Comparison of ENCODE assay signal across 29 mouse cellular contexts in genomic region chr9:29222915-29223545, GRCm38 (mm10).
A peak's percentile ranks its signal among the peaks of the same experiment; 100 is the strongest.
DNase-seq lines count a peak whose midpoint lies in the region; ATAC-seq and TF ChIP-seq lines count a peak whose summit lies in the region.
"Had no signal": no experiment of that assay in that cellular context is flagged by ENCODE, and none has a peak within 500 bp of the region (broad histone marks: within the 10 kb centered on the region; RNA-seq: fewer than 3 reads in every experiment).

No protein-coding gene starts in this region.

- WGBS in hindbrain, embryonic 10.5 days, result 49% methylated on average over 10 of the region's 10 CpGs
- WGBS in hindbrain, embryonic 16.5 days, result 53% methylated on average over 10 of the region's 10 CpGs
- WGBS in neural tube, embryonic 15.5 days, result 49% methylated on average over 10 of the region's 10 CpGs
- WGBS in embryonic facial prominence, embryonic 10.5 days, result 59% methylated on average over 10 of the region's 10 CpGs
- 73% methylated on average over 10 of the region's 10 CpGs for WGBS in thymus, adult 2 months

- no peak overlapping the region for H3K4me2 ChIP-seq in hindbrain, embryonic 16.5 days (ENCODE audit: low read length)
- H3K4me2 ChIP-seq in neural tube, embryonic 15.5 days, result no peak overlapping the region
- H3K4me2 ChIP-seq: embryonic facial prominence, embryonic 12.5 days; heart, embryonic 15.5 days; hindbrain, embryonic 12.5 days; limb, embryonic 12.5 days; liver, embryonic 15.5 days; lung, embryonic 14.5 days; midbrain, embryonic 12.5 days had no signal

- no peak for TF ChIP-seq POLR2A in thymus, adult 2 months (IDR thresholded peaks at IDR 0.05; ENCODE audit: control insufficient read depth, extremely low read depth, insufficient read depth, low read length, poor library complexity)

- no peaks in the 10 kb centered on the region for H3K27me3 ChIP-seq in hindbrain, embryonic 10.5 days (ENCODE audit: insufficient read depth, poor library complexity, severe bottlenecking)
- H3K27me3 ChIP-seq in hindbrain, embryonic 16.5 days (replicated peaks; ENCODE audit: control insufficient read depth, insufficient read depth, low read length), result no peaks in the 10 kb centered on the region
- no peaks in the 10 kb centered on the region for H3K27me3 ChIP-seq in neural tube, embryonic 15.5 days (replicated peaks)
- H3K27me3 ChIP-seq in embryonic facial prominence, embryonic 10.5 days (replicated peaks; ENCODE audit: low read depth, poor library complexity, severe bottlenecking), result 0 out of 2 replicates have a peak, but pooled peaks cover 4% of the 10 kb centered on the region
- no peaks in the 10 kb centered on the region for H3K27me3 ChIP-seq in thymus, adult 2 months (ENCODE audit: control insufficient read depth, insufficient read depth, low read length)
- H3K27me3 ChIP-seq: heart, embryonic 15.5 days; liver, embryonic 15.5 days had no signal

- H3K4me3 ChIP-seq in hindbrain, embryonic 10.5 days, result no peak overlapping the region
- H3K4me3 ChIP-seq in hindbrain, embryonic 16.5 days (ENCODE audit: low read length), result no peak overlapping the region
- H3K4me3 ChIP-seq in neural tube, embryonic 15.5 days (replicated peaks), result no peak overlapping the region
- H3K4me3 ChIP-seq in embryonic facial prominence, embryonic 10.5 days, result no peak overlapping the region
- no peak overlapping the region for H3K4me3 ChIP-seq in thymus, adult 2 months (ENCODE audit: control insufficient read depth, insufficient read depth, low read length)
- H3K4me3 ChIP-seq: embryonic facial prominence, embryonic 12.5 days; heart, embryonic 10.5 days; heart, embryonic 15.5 days; hindbrain, embryonic 12.5 days; limb, embryonic 12.5 days; liver, embryonic 15.5 days; midbrain, embryonic 12.5 days had no signal

- no peak overlapping the region for H3K27ac ChIP-seq in hindbrain, embryonic 10.5 days
- H3K27ac ChIP-seq in hindbrain, embryonic 16.5 days (ENCODE audit: low read depth, low read length), result no peak overlapping the region
- no peak overlapping the region for H3K27ac ChIP-seq in neural tube, embryonic 15.5 days (replicated peaks)
- H3K27ac ChIP-seq in embryonic facial prominence, embryonic 10.5 days (replicated peaks), result no peak overlapping the region
- no peak overlapping the region for H3K27ac ChIP-seq in thymus, adult 2 months (ENCODE audit: control insufficient read depth, insufficient read depth, low read length)
- H3K27ac ChIP-seq: embryonic facial prominence, embryonic 12.5 days; heart, embryonic 10.5 days; heart, embryonic 15.5 days; hindbrain, embryonic 12.5 days; limb, embryonic 12.5 days; liver, embryonic 15.5 days; midbrain, embryonic 12.5 days had no signal

- TF ChIP-seq CTCF in thymus, adult 2 months (IDR thresholded peaks at IDR 0.05; ENCODE audit: borderline replicate concordance, control insufficient read depth, extremely low read depth, insufficient read depth, low read length, poor library complexity), result no peak

- H3K36me3 ChIP-seq in hindbrain, embryonic 10.5 days, result no peaks in the 10 kb centered on the region
- H3K36me3 ChIP-seq in hindbrain, embryonic 16.5 days (ENCODE audit: control insufficient read depth, insufficient read depth, low read length), result no peaks in the 10 kb centered on the region
- H3K36me3 ChIP-seq in neural tube, embryonic 15.5 days, result no peaks in the 10 kb centered on the region
- no peaks in the 10 kb centered on the region for H3K36me3 ChIP-seq in embryonic facial prominence, embryonic 10.5 days (replicated peaks)
- H3K36me3 ChIP-seq in thymus, adult 2 months (ENCODE audit: control insufficient read depth, insufficient read depth, low read length), result no peaks in the 10 kb centered on the region
- H3K36me3 ChIP-seq: embryonic facial prominence, embryonic 12.5 days; heart, embryonic 10.5 days; heart, embryonic 15.5 days; hindbrain, embryonic 12.5 days; limb, embryonic 12.5 days; liver, embryonic 15.5 days; midbrain, embryonic 12.5 days had no signal

- DNase-seq in hindbrain, embryonic 10.5 days (ENCODE audit: low spot score), result peak; percentile 8
- DNase-seq in neural tube, embryonic 10.5 days (ENCODE audit: extremely low spot score, low spot score), result no peak
- DNase-seq in embryonic facial prominence, embryonic 10.5 days (ENCODE audit: low spot score), result peak; percentile 13
- no peak for DNase-seq in thymus, adult 2 months
- no peak for DNase-seq in cerebellum, adult 11 months
- no peak for DNase-seq in gastrocnemius, postnatal 25 days
- DNase-seq: adrenal gland, postnatal 14 days; cerebellum, adult 8-10 months; cerebellum, postnatal 36 days; gastrocnemius, postnatal 10 days; heart, adult 11 months; kidney, adult 11 months; kidney, postnatal 14 days; layer of hippocampus, adult 9-11 months; lung, embryonic 14.5 days; lung, postnatal 14 days; right cerebral cortex, postnatal 4 days; thymus, postnatal 14 days had no signal

- no peak overlapping the region for H3K9ac ChIP-seq in hindbrain, embryonic 16.5 days (ENCODE audit: low read depth, low read length)
- no peak overlapping the region for H3K9ac ChIP-seq in neural tube, embryonic 15.5 days (replicated peaks)
- H3K9ac ChIP-seq: embryonic facial prominence, embryonic 12.5 days; heart, embryonic 15.5 days; hindbrain, embryonic 12.5 days; limb, embryonic 12.5 days; liver, embryonic 15.5 days; lung, embryonic 14.5 days; midbrain, embryonic 12.5 days had no signal

- ATAC-seq in hindbrain, embryonic 16.5 days, result no peak
- ATAC-seq in neural tube, embryonic 15.5 days (ENCODE audit: low FRiP score), result peak; percentile 25
- ATAC-seq: forebrain, embryonic 16.5 days; inflammation-experienced regulatory T-cells, adult 6 months had no signal

- no peaks in the 10 kb centered on the region for H3K9me3 ChIP-seq in hindbrain, embryonic 10.5 days
- H3K9me3 ChIP-seq in hindbrain, embryonic 16.5 days (ENCODE audit: control insufficient read depth, low read length), result no peaks in the 10 kb centered on the region
- no peaks in the 10 kb centered on the region for H3K9me3 ChIP-seq in neural tube, embryonic 15.5 days (replicated peaks)
- H3K9me3 ChIP-seq in embryonic facial prominence, embryonic 10.5 days, result no peaks in the 10 kb centered on the region
- H3K9me3 ChIP-seq: embryonic facial prominence, embryonic 12.5 days; heart, embryonic 10.5 days; heart, embryonic 15.5 days; hindbrain, embryonic 12.5 days; limb, embryonic 12.5 days; liver, embryonic 15.5 days; midbrain, embryonic 12.5 days had no signal

- peaks cover 26% of the 10 kb centered on the region for H3K4me1 ChIP-seq in hindbrain, embryonic 10.5 days (replicated peaks)
- H3K4me1 ChIP-seq in hindbrain, embryonic 16.5 days (ENCODE audit: control insufficient read depth, insufficient read depth, low read depth, low read length), result peaks cover 5% of the 10 kb centered on the region
- peaks cover 12% of the 10 kb centered on the region; the same call in 1 of the 2 replicates for H3K4me1 ChIP-seq in neural tube, embryonic 15.5 days
- H3K4me1 ChIP-seq in embryonic facial prominence, embryonic 10.5 days, result peaks cover 31% of the 10 kb centered on the region
- no peaks in the 10 kb centered on the region for H3K4me1 ChIP-seq in thymus, adult 2 months (replicated peaks; ENCODE audit: control insufficient read depth, insufficient read depth, low read length)
- H3K4me1 ChIP-seq: embryonic facial prominence, embryonic 12.5 days; heart, embryonic 10.5 days; heart, embryonic 15.5 days; liver, embryonic 15.5 days had no signal

Comparison
In these comparisons a context has a peak if more than half of its experiments do, and no peak if none do; other contexts are left out.
1. DNase-seq: peak in hindbrain, embryonic 10.5 days (single experiment) and embryonic facial prominence, embryonic 10.5 days (single experiment); none in neural tube, embryonic 10.5 days (single experiment), thymus, adult 2 months (single experiment), cerebellum, adult 11 months (single experiment) and gastrocnemius, postnatal 25 days (single experiment).